Mouse (Mus musculus) liver, embryonic 15.5 days (tissue): ENCODE results near the gene Gm48552. TPM values are rescaled to one million over a fixed set of nuclear protein-coding genes. Genes with fewer than 3 reads are reported as not detected.
A peak's percentile ranks its signal among the peaks of the same experiment; 100 is the strongest.

ENCODE experiments used
- ATAC-seq: fragments of 200-750 bp; cut with Nextera tagmentation; 2 replicates; pipeline ENCODE4 v1.8.0; 2017; ENCODE audit warnings: moderate number of reproducible peaks, mild to moderate bottlenecking, moderate library complexity; ENCODE audit not compliant: insufficient read depth
- H3K27ac ChIP-seq: fragments of 300-500 bp; sonication (generic); replicated peaks from 2 replicates; pipeline ENCODE4 v1.5.1; 2015; ENCODE audit warnings: mild to moderate bottlenecking, inconsistent platforms
- H3K27me3 ChIP-seq: fragments of 300-500 bp; sonication (generic); 2 replicates; pipeline ENCODE4 v1.6.1; 2015; ENCODE audit warnings: mild to moderate bottlenecking, inconsistent platforms
- H3K36me3 ChIP-seq: fragments of 300-500 bp; sonication (generic); replicated peaks from 2 replicates; pipeline ENCODE4 v1.6.1; 2015; ENCODE audit warnings: moderate library complexity, mild to moderate bottlenecking, inconsistent platforms
- H3K4me1 ChIP-seq: fragments of 300-500 bp; sonication (generic); replicated peaks from 2 replicates; pipeline ENCODE4 v1.6.1; 2015; ENCODE audit warnings: inconsistent platforms
- H3K4me2 ChIP-seq: fragments of 300-500 bp; sonication (generic); 2 replicates; pipeline ENCODE4 v1.6.1; 2015; ENCODE audit warnings: moderate library complexity, mild to moderate bottlenecking, inconsistent platforms
- H3K4me3 ChIP-seq: fragments of 300-500 bp; sonication (generic); replicated peaks from 2 replicates; pipeline ENCODE4 v1.5.1; 2015; ENCODE audit warnings: mild to moderate bottlenecking, inconsistent platforms
- H3K9ac ChIP-seq: fragments of 300-500 bp; sonication (generic); 2 replicates; pipeline ENCODE4 v1.6.1; 2015; ENCODE audit warnings: moderate library complexity, mild to moderate bottlenecking, inconsistent platforms
- H3K9me3 ChIP-seq: fragments of 300-500 bp; sonication (generic); replicated peaks from 2 replicates; pipeline ENCODE4 v1.6.1; 2016; ENCODE audit warnings: inconsistent platforms
- WGBS: fragments of 180-500 bp; shearing (Covaris S2); methylation state at CpG from one replicate; pipeline ENCODE4 v1.1.7; 2015; ENCODE audit warnings: mixed read lengths; ENCODE audit not compliant: insufficient replicate concordance; 5-methylcytosine and 5-hydroxymethylcytosine counted together
- polyA plus RNA-seq: library from polyadenylated mRNA; unstranded; fragments of >200 nt; fragmentation: Nextera tagmentation; extraction: Ambion mirVana; gene quantifications from 2 replicates; pipeline ENCODE4 v1.2.1, GENCODE M21; 2015

Gm48552 gene
- polyA plus RNA-seq, 1 experiment from 2014 or later: not detected

GRCm38 (mm10) chr10:81389801-81390677 is 1.2 kb downstream of the Gm48552 start:
- no peaks in the 10 kb centered on the region for H3K9me3 ChIP-seq
- no peaks in the 10 kb centered on the region; the same call in 1 of the 2 replicates for H3K27me3 ChIP-seq
- no peak overlapping the region for H3K4me2 ChIP-seq
- peaks cover 29% of the 10 kb centered on the region for H3K36me3 ChIP-seq
- no peak for ATAC-seq
- H3K4me3 ChIP-seq: no peak overlapping the region
- H3K27ac ChIP-seq: peak overlapping the region; percentile 61
- no peak overlapping the region for H3K9ac ChIP-seq
- WGBS: 53% methylated on average over 23 of the region's 23 CpGs
- H3K4me1 ChIP-seq: peaks cover 66% of the 10 kb centered on the region

- H3K4me3 ChIP-seq: no peak overlapping the region
- no peak for ATAC-seq
- 81% methylated on average over 13 of the region's 13 CpGs for WGBS
- H3K9ac ChIP-seq: no peak overlapping the region
- H3K27ac ChIP-seq: no peak overlapping the region
- H3K9me3 ChIP-seq: no peaks in the 10 kb centered on the region
- no peak overlapping the region for H3K4me2 ChIP-seq
- H3K4me1 ChIP-seq: peaks cover 60% of the 10 kb centered on the region
- H3K27me3 ChIP-seq: no peaks in the 10 kb centered on the region; the same call in 1 of the 2 replicates
- H3K36me3 ChIP-seq: peaks cover 29% of the 10 kb centered on the region
Observed at GRCm38 (mm10) chr10:81390678-81390965, 1.8 kb downstream of the Gm48552 start.

DNA sequence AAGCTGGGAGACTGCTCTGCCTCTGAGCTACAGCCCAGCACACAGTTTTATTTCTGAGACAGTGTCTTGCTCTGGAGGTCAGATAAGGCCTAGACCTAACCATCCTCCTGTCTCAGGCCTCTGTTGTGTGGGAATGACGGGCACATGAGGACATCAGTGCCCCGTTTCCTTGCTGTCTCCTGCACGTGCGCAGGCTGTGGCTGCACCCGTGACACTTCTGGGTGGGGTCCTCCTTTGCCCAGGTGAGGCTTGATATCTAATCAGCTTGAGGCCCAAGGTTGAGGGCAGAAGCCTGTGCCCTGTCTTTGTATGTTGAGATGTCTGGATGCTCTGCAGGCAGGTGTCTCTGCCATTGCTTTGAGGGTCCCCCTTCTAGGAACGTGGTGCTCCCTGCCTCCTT is 3.5 kb downstream of the Gm48552 start:
- 58% methylated on average over 6 of the region's 6 CpGs for WGBS
- Histone ChIP-seq H3K36me3 (peaks cover 14% of the 10 kb centered on the region), H3K9me3 (no peaks in the 10 kb centered on the region), H3K4me2 (no peak overlapping the region), H3K27ac (no peak overlapping the region), H3K4me1 (peaks cover 49% of the 10 kb centered on the region), H3K9ac (no peak overlapping the region), H3K4me3 (no peak overlapping the region), H3K27me3 (no peaks in the 10 kb centered on the region; the same call in 1 of the 2 replicates)
- ATAC-seq: no peak

DNA sequence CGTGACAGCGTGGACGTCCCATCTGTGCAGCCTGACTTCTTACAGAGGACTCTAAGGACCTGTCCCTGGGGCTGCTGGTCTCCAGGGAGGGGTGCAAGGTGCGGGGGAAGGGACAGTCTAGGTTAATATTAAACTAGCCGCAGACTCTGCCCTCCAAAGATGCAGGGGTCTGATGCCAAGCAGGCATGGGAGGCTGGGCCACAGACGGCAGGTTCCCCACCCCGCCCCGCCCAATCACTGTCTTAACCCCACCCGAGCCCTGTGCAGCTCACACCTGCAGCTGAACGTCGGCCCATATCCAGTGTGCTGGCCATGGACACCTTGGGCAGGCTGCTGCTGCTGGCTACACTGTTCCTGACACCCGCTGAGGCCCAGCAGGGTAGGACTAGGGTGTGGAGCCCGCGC is 4.0 kb downstream of the Gm48552 start, which contains the start of gene Smim24:
TSS of gene Smim24 (plus strand) at position 271 of the 405 bp plus-strand sequence.
- H3K4me3 ChIP-seq: peak within 1 kb of the TSS; percentile 34
- no peak for ATAC-seq
- peak within 1 kb of the TSS; percentile 63 for H3K4me2 ChIP-seq
- no peaks in the 10 kb centered on the region; the same call in 1 of the 2 replicates for H3K27me3 ChIP-seq
- peak within 1 kb of the TSS; percentile 19; the same call in 1 of the 2 replicates for H3K27ac ChIP-seq
- H3K4me1 ChIP-seq: peaks cover 49% of the 10 kb centered on the region
- H3K36me3 ChIP-seq: peaks cover 9% of the 10 kb centered on the region
- no peaks in the 10 kb centered on the region for H3K9me3 ChIP-seq
- 41% methylated on average over 14 of the region's 14 CpGs for WGBS
- H3K9ac ChIP-seq: peak within 1 kb of the TSS; percentile 11; the same call in 1 of the 2 replicates

DNA sequence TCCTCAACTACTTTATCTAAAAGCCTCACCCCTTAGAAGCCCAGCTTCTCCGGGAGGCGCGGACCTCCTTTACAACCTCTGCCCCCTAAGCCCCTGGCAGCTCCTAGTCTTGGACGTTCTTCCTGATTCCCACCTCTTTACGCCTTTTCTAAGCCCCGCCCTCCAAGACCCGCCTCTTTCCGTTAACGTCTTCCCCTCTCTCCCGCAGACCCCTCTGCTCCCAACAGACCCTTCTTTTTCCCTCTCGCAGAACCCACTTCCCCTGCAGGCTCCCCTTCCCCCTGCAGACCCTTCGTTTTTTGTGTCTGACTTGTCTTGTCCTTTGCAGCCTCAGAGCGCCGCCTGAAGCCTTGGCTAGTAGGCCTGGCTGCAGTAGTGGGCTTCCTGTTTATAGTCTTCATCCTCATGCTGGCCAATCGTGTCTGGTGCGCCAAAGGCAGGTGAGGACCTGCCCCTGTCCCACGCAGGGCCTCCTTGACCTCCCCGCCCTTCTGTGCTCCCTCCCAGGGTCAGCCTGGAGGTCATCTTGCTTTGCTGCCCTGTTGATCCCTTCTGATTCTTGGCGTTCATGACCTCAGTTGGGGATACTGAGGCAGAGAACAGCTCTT is 4.8 kb downstream of the Gm48552 start:
- Histone ChIP-seq H3K4me3 (peak overlapping the region; percentile 34), H3K27ac (peak overlapping the region; percentile 19; the same call in 1 of the 2 replicates), H3K9ac (peak overlapping the region; percentile 11; the same call in 1 of the 2 replicates), H3K4me1 (peaks cover 42% of the 10 kb centered on the region), H3K36me3 (peaks cover under 1% of the 10 kb centered on the region), H3K27me3 (no peaks in the 10 kb centered on the region; the same call in 1 of the 2 replicates), H3K9me3 (no peaks in the 10 kb centered on the region), H3K4me2 (peak overlapping the region; percentile 63)
- WGBS: 7% methylated on average over 19 of the region's 19 CpGs
- no peak for ATAC-seq

- H3K9ac ChIP-seq: no peak overlapping the region
- ATAC-seq: no peak
- no peak overlapping the region for H3K4me2 ChIP-seq
- H3K4me1 ChIP-seq: peaks cover 26% of the 10 kb centered on the region
- no peak overlapping the region for H3K4me3 ChIP-seq
- peaks cover 9% of the 10 kb centered on the region for H3K36me3 ChIP-seq
- WGBS: 11% methylated on average over 5 of the region's 5 CpGs
- H3K9me3 ChIP-seq: no peaks in the 10 kb centered on the region
- no peak overlapping the region for H3K27ac ChIP-seq
- H3K27me3 ChIP-seq: no peaks in the 10 kb centered on the region; the same call in 1 of the 2 replicates
Observed at GRCm38 (mm10) chr10:81395127-81395526, 6.3 kb downstream of the Gm48552 start.

DNA sequence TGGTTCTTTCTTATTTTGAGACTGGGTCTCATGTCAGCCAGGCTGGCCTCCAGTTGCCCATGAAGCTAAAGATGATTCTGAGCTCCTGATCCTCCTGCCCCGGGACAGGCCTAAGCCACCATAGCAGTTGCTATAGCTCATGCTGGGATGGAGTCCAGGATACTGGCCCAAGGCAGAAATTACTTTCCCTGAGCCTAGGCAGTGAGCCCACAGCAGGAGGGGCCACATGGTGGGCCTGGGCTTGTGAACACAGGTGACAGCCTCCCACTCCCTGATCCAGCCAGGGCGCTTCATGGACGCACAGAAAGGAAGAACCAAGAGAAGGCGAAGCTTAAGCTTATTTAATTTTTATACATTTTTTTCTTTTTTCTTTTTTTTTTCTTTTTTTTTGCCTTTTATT is 7.1 kb downstream of the Gm48552 start:
- Histone ChIP-seq H3K9ac (no peak overlapping the region), H3K9me3 (no peaks in the 10 kb centered on the region), H3K4me2 (no peak overlapping the region), H3K4me3 (no peak overlapping the region), H3K36me3 (peaks cover 17% of the 10 kb centered on the region), H3K27ac (no peak overlapping the region), H3K4me1 (peaks cover 23% of the 10 kb centered on the region), H3K27me3 (peaks cover 3% of the 10 kb centered on the region; the same call in 1 of the 2 replicates)
- WGBS: 67% methylated on average over 4 of the region's 4 CpGs
- no peak for ATAC-seq

DNA sequence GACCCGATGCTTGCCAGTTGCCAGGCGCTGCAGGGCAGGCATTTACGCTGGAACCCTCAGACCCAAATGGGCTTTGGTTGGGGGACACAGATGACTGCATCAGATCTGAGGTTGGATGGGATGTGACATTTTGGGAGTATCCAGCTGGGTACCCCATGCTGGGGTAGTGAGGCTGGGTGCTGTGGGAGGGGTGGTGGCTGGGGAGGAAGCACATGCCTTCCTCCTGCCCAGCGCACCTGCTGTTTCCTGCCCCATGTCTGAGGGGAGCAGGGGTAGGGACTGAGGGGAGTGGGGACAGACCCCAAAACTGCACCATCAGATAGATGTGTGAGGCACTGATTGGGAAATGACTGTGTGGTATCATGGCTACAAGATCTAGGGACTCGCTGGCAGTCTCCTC is 7.9 kb downstream of the Gm48552 start:
- Histone ChIP-seq H3K4me2 (no peak overlapping the region), H3K9ac (no peak overlapping the region), H3K4me1 (peaks cover 32% of the 10 kb centered on the region), H3K27ac (no peak overlapping the region), H3K9me3 (no peaks in the 10 kb centered on the region), H3K36me3 (peaks cover 17% of the 10 kb centered on the region), H3K27me3 (peaks cover 3% of the 10 kb centered on the region; the same call in 1 of the 2 replicates), H3K4me3 (no peak overlapping the region)
- WGBS: 81% methylated on average over 5 of the region's 5 CpGs
- no peak for ATAC-seq

DNA sequence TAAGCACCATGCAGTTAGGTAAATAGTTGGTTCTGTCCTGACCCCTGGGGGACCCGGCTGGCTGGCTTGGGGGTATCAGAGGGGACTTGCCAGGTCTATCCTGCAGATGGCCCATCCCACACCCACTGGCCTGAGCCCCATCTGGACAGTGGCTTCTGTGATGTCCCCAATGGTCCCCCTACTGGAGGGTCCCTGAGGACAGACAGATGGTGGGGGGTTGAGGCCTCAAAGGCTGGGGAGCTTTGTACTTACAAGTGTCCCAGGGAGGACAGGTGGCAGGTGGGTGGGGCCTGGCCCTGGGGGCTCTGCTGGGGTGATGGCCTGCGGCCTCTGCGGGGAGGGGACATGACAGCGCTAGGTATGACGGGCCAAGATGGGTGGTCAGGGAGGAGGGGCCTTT is 10.5 kb downstream of the Gm48552 start:
- WGBS: 76% methylated on average over 5 of the region's 5 CpGs
- ATAC-seq: no peak

DNA sequence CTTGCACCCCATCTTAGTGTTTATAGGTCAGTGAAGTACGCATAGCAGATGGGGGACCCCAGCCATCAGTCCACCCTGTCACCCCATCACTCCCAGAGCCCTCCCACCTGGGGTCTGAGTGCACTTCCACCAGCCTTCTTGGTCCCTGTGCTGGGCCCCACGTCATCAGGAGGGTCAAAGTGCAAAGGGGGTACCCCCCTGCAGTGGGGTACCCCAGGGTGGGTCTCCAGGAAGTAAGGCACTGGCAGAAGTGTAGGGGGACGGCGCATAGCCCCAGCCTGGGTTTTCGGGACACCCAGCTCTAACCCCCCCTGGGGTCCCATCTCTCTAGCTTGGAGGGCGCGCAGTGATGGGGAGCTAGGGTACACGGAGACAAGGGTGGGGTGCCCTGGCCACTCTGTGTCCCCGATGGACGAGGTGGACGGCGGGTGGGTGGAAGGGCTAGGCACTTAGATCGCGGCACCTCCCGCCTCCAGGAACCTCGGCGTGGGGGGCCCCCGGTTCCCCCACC is 11.0 kb downstream of the Gm48552 start:
- no peak overlapping the region for H3K9ac ChIP-seq
- no peak for ATAC-seq

More for the DNA sequence above, 10.5 kb downstream of the Gm48552 start:
- Histone ChIP-seq H3K27me3 (peaks cover 21% of the 10 kb centered on the region), H3K4me3 (no peak overlapping the region), H3K27ac (no peak overlapping the region), H3K4me1 (peaks cover 32% of the 10 kb centered on the region), H3K9ac (no peak overlapping the region), H3K36me3 (peaks cover 17% of the 10 kb centered on the region), H3K4me2 (no peak overlapping the region), H3K9me3 (no peaks in the 10 kb centered on the region)

More for the DNA sequence above, 11.0 kb downstream of the Gm48552 start:
- no peak overlapping the region for H3K4me2 ChIP-seq
- no peaks in the 10 kb centered on the region for H3K9me3 ChIP-seq
- H3K4me1 ChIP-seq: peaks cover 37% of the 10 kb centered on the region
- H3K27ac ChIP-seq: no peak overlapping the region
- H3K36me3 ChIP-seq: peaks cover 17% of the 10 kb centered on the region
- no peak overlapping the region for H3K4me3 ChIP-seq
- 78% methylated on average over 18 of the region's 18 CpGs for WGBS
- H3K27me3 ChIP-seq: peaks cover 26% of the 10 kb centered on the region
